Mouse (Mus musculus): ENCODE measurements around the gene Tma7. TPM values are rescaled to one million over a fixed set of nuclear protein-coding genes. Genes with fewer than 3 reads are reported as not detected.

Gene Tma7
- total RNA-seq (2023), result 100 to 1,000 TPM; 253 to 265 TPM

DNA sequence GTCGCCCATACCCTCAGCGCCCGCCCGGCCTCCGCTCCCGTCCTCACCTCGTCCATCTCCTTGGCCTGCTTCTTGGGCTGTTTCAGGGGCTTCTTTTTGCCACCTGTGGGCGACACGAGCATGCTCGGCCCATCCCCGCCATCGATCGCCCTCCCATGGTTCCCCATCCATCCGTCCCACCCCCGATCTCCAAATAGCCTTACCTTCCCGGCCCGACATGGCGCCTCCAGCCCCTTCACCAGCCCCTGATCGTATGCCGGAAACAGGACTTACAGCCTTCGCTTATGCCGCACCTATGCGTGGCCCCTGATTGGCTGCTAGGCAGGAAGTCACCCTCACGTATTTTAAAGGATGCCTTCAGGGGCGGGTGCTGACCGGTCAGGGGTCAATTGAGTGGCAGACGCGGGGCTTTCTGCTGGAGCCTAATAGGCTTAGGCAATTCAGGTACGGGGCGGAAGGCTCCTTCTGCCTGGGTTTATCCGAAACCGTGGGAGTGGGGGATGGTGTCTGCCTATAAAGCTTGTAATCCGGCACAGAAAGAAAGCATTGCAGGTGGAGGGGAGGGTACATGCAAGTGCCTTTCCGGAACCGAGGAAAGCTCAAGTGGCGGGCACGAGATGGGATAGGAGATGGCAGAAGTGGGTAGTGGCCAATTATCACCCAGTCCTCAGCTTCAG, at the start of gene Tma7, which contains the start of gene Ccdc51:
Tma7 (minus strand) TSS at position 464 of the 677 bp plus-strand sequence.
Ccdc51 (plus strand) TSS at position 370 of the 677 bp plus-strand sequence.

DNA sequence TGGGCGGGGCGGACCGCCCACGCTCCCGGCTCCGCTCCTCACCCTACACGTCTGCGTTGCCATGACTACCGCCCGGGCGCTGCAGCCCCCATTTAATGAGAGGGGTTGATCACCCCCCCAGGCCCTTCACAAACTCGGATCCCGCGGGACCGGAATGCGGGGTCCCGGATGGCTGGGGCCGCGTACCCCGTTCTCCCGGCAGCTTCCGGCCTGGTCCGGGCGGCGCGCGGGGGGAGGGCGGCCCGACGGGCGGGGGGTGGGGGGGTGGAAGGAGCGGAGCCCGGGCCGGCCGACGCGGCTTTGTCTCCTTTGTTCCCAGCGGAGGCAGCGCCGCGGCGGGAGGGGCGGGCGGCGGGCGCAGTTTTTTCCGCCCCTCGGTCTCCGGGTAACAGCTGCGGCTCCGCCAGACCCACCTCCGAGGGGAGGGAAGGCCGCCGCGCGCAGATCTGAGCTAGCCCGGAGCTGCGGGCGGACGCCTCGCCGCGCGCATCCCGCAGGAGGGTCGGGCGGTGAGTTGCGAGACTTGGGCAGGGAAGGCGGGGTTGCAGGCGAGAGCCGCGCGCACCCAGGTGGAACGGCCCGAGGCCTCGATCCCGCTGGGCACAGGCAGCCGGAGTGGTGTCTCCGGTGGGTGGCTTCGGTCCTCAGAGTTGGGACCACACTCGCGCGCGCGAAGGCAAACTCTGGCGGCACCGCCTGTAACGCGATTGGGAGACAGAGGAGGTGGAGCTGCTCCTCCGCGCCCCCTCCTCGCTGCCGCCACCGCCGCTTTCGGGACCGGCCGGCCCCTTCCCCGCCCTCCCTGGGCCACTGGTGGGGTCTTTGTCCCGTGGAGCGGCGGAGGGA, 13.0 kb upstream of the Tma7 start, which contains the start of gene Plxnb1:
Plxnb1 (plus strand) TSS at position 253 of the 846 bp plus-strand sequence.

GRCm38 (mm10) chr9:109073661-109074573, 8.5 kb downstream of the Tma7 start, which contains the start of gene Atrip:
Gene Atrip, minus strand, starts transcription at chr9:109074124.

DNA sequence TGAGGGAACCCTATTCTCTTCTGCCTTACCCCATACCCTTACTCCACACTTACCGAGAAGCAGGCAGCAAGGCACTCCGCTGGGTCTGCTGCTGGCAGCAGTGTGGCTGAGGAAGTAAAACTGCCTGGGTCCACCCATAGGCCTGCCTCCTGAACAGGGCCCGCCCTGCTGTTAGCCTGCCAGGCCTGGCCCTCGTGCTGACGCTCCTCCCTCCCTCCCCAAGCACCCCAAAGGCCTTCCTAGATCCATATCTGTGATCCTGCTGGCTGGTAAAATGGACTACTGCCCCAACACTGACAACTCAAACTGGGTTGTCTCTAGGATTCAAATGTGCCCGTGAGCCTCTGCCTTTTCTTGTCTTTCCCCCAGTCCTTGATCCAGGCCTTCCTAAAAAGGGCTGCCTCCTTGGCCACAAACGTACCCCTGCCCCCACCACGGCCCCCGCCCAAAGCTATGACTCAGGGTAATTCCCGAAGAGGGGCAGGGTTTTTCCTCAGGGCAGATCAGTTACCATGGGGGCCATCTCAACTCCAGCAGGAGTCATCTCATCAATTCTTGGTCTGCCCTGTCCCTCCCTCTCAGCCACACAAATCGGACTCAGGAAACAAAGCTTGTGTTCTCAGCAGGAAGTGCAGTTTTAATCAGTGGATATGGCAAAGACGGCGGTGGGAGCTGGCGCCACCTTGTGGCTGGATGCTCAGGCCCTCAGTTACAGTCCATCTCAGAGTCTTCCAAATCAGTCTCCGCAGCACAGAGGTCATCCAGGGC, 23.1 kb downstream of the Tma7 start, which contains the start of gene Trex1:
Trex1 (minus strand) TSS at position 599 of the 768 bp plus-strand sequence.

GRCm38 (mm10) chr9:109038086-109038895, 44.1 kb downstream of the Tma7 start, which contains the start of gene Shisa5:
Gene Shisa5, plus strand, starts transcription at chr9:109038565.

Other genes with a start within 250 kb of the Tma7 start
- 10 to 100 TPM; 34.8 to 35.7 TPM for gene Slc26a6, start 229.3 kb downstream of the Tma7 start, total RNA-seq (2023)
- 1 to 10 TPM in 1 of 2 experiments, not detected in 1; 1.6 TPM for gene Tmem89, start 168.0 kb downstream of the Tma7 start, total RNA-seq (2023)
- gene Uqcrc1, start 146.0 kb downstream of the Tma7 start, total RNA-seq (2023), result 100 to 1,000 TPM; 166 to 170 TPM
- 1 to 10 TPM; 3.3 to 8.5 TPM for gene Col7a1, start 129.0 kb downstream of the Tma7 start, total RNA-seq (2023)
- not detected for gene Ucn2, start 96.6 kb downstream of the Tma7 start, total RNA-seq (2023)
- gene Pfkfb4, start 90.8 kb downstream of the Tma7 start, total RNA-seq (2023), result 10 to 100 TPM; 84.2 to 95.0 TPM
- gene Shisa5, start 44.0 kb downstream of the Tma7 start, total RNA-seq (2023), result 100 to 1,000 TPM; 568 to 696 TPM
- 100 to 1,000 TPM; 142 to 161 TPM for gene Trex1, start 22.9 kb downstream of the Tma7 start, total RNA-seq (2023)
- 10 to 100 TPM; 15.8 to 23.1 TPM for gene Atrip, start 8.5 kb downstream of the Tma7 start, total RNA-seq (2023)
- gene Ccdc51, start 94 bp downstream of the Tma7 start, total RNA-seq (2023), result 1 to 10 TPM; 3.5 to 4.6 TPM
- gene Plxnb1, start 12.8 kb upstream of the Tma7 start, total RNA-seq (2023), result under 1 TPM; 0.05 to 0.12 TPM
- gene Fbxw21, start 79.5 kb upstream of the Tma7 start, total RNA-seq (2023), result not detected
- gene Fbxw13, start 113.4 kb upstream of the Tma7 start, total RNA-seq (2023), result not detected
- gene Fbxw20, start 152.2 kb upstream of the Tma7 start, total RNA-seq (2023), result not detected
- not detected for gene Fbxw14, start 205.1 kb upstream of the Tma7 start, total RNA-seq (2023)